In the genomic region with DNA sequence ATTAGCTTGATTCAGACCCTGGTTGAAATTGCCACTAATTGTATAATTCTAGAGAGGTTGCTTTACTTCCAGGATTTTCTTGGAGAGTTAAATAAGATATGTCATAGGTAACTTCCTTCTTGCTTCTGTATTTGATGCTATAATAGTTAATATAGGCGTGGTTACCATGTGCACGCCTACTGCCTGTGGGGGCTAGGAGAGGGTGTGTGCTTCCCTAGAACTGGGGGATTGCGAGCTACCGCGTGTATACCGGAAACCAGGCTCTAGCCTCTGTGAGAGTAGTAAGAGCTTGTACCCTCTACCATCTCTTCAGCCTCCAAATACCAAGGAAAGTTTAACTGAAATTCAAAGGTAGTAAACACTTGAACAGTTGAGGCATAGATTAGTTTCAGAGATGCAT, we compare ENCODE assay signal across 19 mouse cellular contexts. TPM values are rescaled to one million over a fixed set of nuclear protein-coding genes. Genes with fewer than 3 reads are reported as not detected.
DNase-seq lines count a peak whose midpoint lies in the region; ATAC-seq and TF ChIP-seq lines count a peak whose summit lies in the region.
"Had no signal": no experiment of that assay in that cellular context is flagged by ENCODE, and none has a peak within 500 bp of the region (broad histone marks: within the 10 kb centered on the region; RNA-seq: fewer than 3 reads in every experiment).

No protein-coding gene starts in this region.

- H3K36me3 ChIP-seq in neural tube, embryonic 15.5 days, result no peaks in the 10 kb centered on the region
- H3K36me3 ChIP-seq in limb, embryonic 10.5 days, result peaks cover 3% of the 10 kb centered on the region; the same call in 1 of the 2 replicates
- H3K36me3 ChIP-seq: embryonic facial prominence, embryonic 12.5 days; forebrain, embryonic 15.5 days had no signal

- H3K9ac ChIP-seq in neural tube, embryonic 15.5 days (replicated peaks), result no peak overlapping the region
- H3K9ac ChIP-seq: embryonic facial prominence, embryonic 12.5 days; forebrain, embryonic 13.5 days; forebrain, embryonic 15.5 days had no signal

- no peak for TF ChIP-seq POLR2A in lung, adult 2 months (IDR thresholded peaks at IDR 0.05; ENCODE audit: borderline replicate concordance, extremely low read depth, low read depth, low read length)

- no peaks in the 10 kb centered on the region for H3K9me3 ChIP-seq in neural tube, embryonic 15.5 days (replicated peaks)
- H3K9me3 ChIP-seq in limb, embryonic 10.5 days (replicated peaks), result no peaks in the 10 kb centered on the region
- H3K9me3 ChIP-seq: embryonic facial prominence, embryonic 10.5 days; embryonic facial prominence, embryonic 12.5 days; forebrain, embryonic 13.5 days; forebrain, embryonic 15.5 days had no signal

- H3K27me3 ChIP-seq in neural tube, embryonic 15.5 days (replicated peaks), result no peaks in the 10 kb centered on the region
- H3K27me3 ChIP-seq in limb, embryonic 10.5 days (ENCODE audit: low read depth, poor library complexity, severe bottlenecking), result no peaks in the 10 kb centered on the region
- H3K27me3 ChIP-seq: embryonic facial prominence, embryonic 12.5 days; forebrain, embryonic 13.5 days; forebrain, embryonic 15.5 days had no signal

- no peak for ATAC-seq in neural tube, embryonic 15.5 days (ENCODE audit: low FRiP score)
- peak; percentile 80 for ATAC-seq in granulocyte monocyte progenitor cell, adult 5-6 weeks (replicated peaks; ENCODE audit: poor library complexity, severe bottlenecking)
- ATAC-seq in megakaryocyte progenitor cell, adult 5-6 weeks (replicated peaks; ENCODE audit: poor library complexity), result peak; percentile 83
- ATAC-seq: forebrain, embryonic 13.5 days; forebrain, embryonic 15.5 days had no signal

- peak overlapping the region; percentile 20; the same call in 1 of the 2 replicates for H3K27ac ChIP-seq in neural tube, embryonic 15.5 days (replicated peaks)
- H3K27ac ChIP-seq in limb, embryonic 10.5 days, result no peak overlapping the region
- H3K27ac ChIP-seq: embryonic facial prominence, embryonic 10.5 days; embryonic facial prominence, embryonic 12.5 days; forebrain, embryonic 13.5 days; forebrain, embryonic 15.5 days had no signal

- no peak overlapping the region for H3K4me3 ChIP-seq in neural tube, embryonic 15.5 days (replicated peaks)
- no peak overlapping the region for H3K4me3 ChIP-seq in lung, adult 2 months (replicated peaks; ENCODE audit: extremely low read depth, low read depth, low read length)
- no peak overlapping the region for H3K4me3 ChIP-seq in limb, embryonic 10.5 days
- H3K4me3 ChIP-seq: embryonic facial prominence, embryonic 10.5 days; embryonic facial prominence, embryonic 12.5 days; forebrain, embryonic 13.5 days; forebrain, embryonic 15.5 days had no signal

- TF ChIP-seq CTCF in lung, adult 2 months (IDR thresholded peaks at IDR 0.05; ENCODE audit: insufficient read depth, low read length), result no peak

- no peaks in the 10 kb centered on the region for H3K4me1 ChIP-seq in neural tube, embryonic 15.5 days
- H3K4me1 ChIP-seq in lung, adult 2 months (ENCODE audit: control insufficient read depth, insufficient read depth, low read length), result no peaks in the 10 kb centered on the region; the same call in 1 of the 2 replicates
- H3K4me1 ChIP-seq in limb, embryonic 10.5 days, result no peaks in the 10 kb centered on the region
- H3K4me1 ChIP-seq: embryonic facial prominence, embryonic 10.5 days; embryonic facial prominence, embryonic 12.5 days; forebrain, embryonic 13.5 days; forebrain, embryonic 15.5 days had no signal

- no peak overlapping the region for H3K4me2 ChIP-seq in neural tube, embryonic 15.5 days
- H3K4me2 ChIP-seq: embryonic facial prominence, embryonic 12.5 days; forebrain, embryonic 13.5 days; forebrain, embryonic 15.5 days had no signal

- WGBS in neural tube, embryonic 15.5 days, result 94% methylated on average over 6 of the region's 6 CpGs
- WGBS in lung, adult 2 months, result 78% methylated on average over 6 of the region's 6 CpGs
- 92% methylated on average over 6 of the region's 6 CpGs for WGBS in limb, embryonic 10.5 days

- DNase-seq in neural tube, embryonic 10.5 days (ENCODE audit: extremely low spot score, low spot score), result no peak
- no peak for DNase-seq in lung, adult 2 months
- no peak for DNase-seq in limb, embryonic 10.5 days (ENCODE audit: low spot score)
- DNase-seq: adrenal gland, adult 2 months; adrenal gland, postnatal 10 days; adrenal gland, postnatal 25 days; cerebellum, adult 11 months; cerebellum, adult 18-20 months; cerebellum, adult 8-10 months; cerebellum, adult 9-11 months; cerebellum, postnatal 14 days; cerebellum, postnatal 36 days had no signal

RNA-seq across cellular contexts. Expression of gene Arhgap32, which starts 43.2 kb away (rescaled TPM):
- 8.7 and 11.7 TPM in 2 replicates for polyA plus RNA-seq in neural tube, embryonic 15.5 days (2015; fragmentation: Nextera tagmentation; extraction: Ambion mirVana)
- total RNA-seq in granulocyte monocyte progenitor cell, adult 5-6 weeks (2014; fragmentation: Nextera tagmentation), result 14.7 and 26.2 TPM in 2 replicates
- total RNA-seq in granulocyte monocyte progenitor cell, adult 5-6 weeks (2017), result 3.1 and 5.4 TPM in 2 replicates
- total RNA-seq in megakaryocyte progenitor cell, adult 5-6 weeks (2015), result 9.0 and 22.5 TPM in 2 replicates
- 2.8 and 4.2 TPM in 2 replicates for total RNA-seq in megakaryocyte progenitor cell, adult 5-6 weeks (2017)
- polyA plus RNA-seq in lung, adult 2 months (2012; rRNA removed), result 4.3 and 9.2 TPM in 2 replicates
- polyA plus RNA-seq in limb, embryonic 10.5 days (2016; fragmentation: Nextera tagmentation; extraction: Ambion mirVana), result 3.4 and 4.2 TPM in 2 replicates
